In the genomic region with DNA sequence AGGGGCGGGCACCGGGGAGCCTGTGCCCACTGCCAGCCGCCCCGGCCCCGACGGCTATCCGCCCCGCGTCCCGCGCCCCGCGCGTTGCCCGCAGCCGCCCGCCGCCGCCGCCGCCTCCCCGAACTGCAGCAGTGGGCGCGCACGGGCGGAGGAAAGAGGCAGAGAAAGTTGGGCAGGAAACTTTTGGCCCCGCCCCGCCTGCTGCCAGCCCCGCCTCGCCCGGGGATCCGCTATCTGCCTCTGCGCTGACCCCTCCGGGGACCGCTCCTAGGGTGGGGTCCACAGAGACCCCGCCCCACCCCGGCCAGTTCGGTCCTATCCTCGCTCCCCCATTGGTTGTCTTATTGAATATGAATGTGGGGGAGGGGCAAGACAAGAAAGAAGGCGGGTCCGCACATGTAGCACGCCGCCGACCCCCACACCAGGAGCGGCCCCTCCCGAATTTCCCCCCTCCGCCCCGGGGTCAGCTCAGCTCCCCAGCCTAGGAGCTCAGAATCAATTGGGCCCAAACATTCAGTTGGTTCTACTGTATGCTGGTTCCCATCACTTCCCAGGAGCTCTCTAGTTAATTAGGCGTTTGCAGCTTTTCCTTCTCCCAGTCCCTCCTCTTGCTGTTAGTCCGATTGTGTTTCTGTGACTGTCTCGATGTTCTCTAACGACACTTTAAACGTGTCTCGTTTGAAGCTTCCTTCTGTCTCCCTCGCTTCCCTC, we compare ENCODE assay signal across 8 mouse cellular contexts. TPM values are rescaled to one million over a fixed set of nuclear protein-coding genes. Genes with fewer than 3 reads are reported as not detected.
DNase-seq lines count a peak whose midpoint lies in the region; ATAC-seq and TF ChIP-seq lines count a peak whose summit lies in the region.

TSS of gene Zcchc24 (minus strand) at position 125 of the 711 bp plus-strand sequence.

- H3K4me2 ChIP-seq in embryonic facial prominence, embryonic 14.5 days (ENCODE audit: low read depth, low read length) = peak within 1 kb of the TSS; percentile 90
- peak within 1 kb of the TSS; percentile 94 for H3K4me2 ChIP-seq in heart, embryonic 11.5 days
- peak within 1 kb of the TSS; percentile 93 for H3K4me2 ChIP-seq in kidney, embryonic 15.5 days
- peak within 1 kb of the TSS; percentile 66 for H3K4me2 ChIP-seq in limb, embryonic 15.5 days
- peak within 1 kb of the TSS; percentile 98 for H3K4me2 ChIP-seq in midbrain, postnatal 0 days (ENCODE audit: low read depth, low read length, poor library complexity, severe bottlenecking)

- peak within 1 kb of the TSS; percentile 92 for H3K27ac ChIP-seq in embryonic facial prominence, embryonic 14.5 days (replicated peaks; ENCODE audit: low read depth, low read length)
- peak within 1 kb of the TSS; percentile 79 for H3K27ac ChIP-seq in heart, embryonic 11.5 days (ENCODE audit: low read depth, low read length)
- H3K27ac ChIP-seq in kidney, embryonic 15.5 days = peak within 1 kb of the TSS; percentile 92
- H3K27ac ChIP-seq in limb, embryonic 15.5 days = peak within 1 kb of the TSS; percentile 95
- H3K27ac ChIP-seq in midbrain, postnatal 0 days (ENCODE audit: low read depth, low read length) = peak within 1 kb of the TSS; percentile 71

- peak; percentile 95 for ATAC-seq in embryonic facial prominence, embryonic 14.5 days (ENCODE audit: low read depth)
- peak; percentile 93 for ATAC-seq in heart, embryonic 11.5 days (replicated peaks; ENCODE audit: insufficient number of reproducible peaks, low FRiP score, low TSS enrichment)
- ATAC-seq in kidney, embryonic 15.5 days (replicated peaks; ENCODE audit: low FRiP score) = peak; percentile 92
- peak; percentile 91 for ATAC-seq in limb, embryonic 15.5 days (ENCODE audit: insufficient number of reproducible peaks, low FRiP score, low TSS enrichment, low read depth)
- ATAC-seq in midbrain, postnatal 0 days (ENCODE audit: low FRiP score) = peak; percentile 77

- no peaks in the 10 kb centered on the region for H3K9me3 ChIP-seq in embryonic facial prominence, embryonic 14.5 days (ENCODE audit: control insufficient read depth, low read length)
- no peaks in the 10 kb centered on the region for H3K9me3 ChIP-seq in heart, embryonic 11.5 days (replicated peaks; ENCODE audit: control insufficient read depth, low read length)
- H3K9me3 ChIP-seq in kidney, embryonic 15.5 days (replicated peaks) = no peaks in the 10 kb centered on the region
- no peaks in the 10 kb centered on the region for H3K9me3 ChIP-seq in limb, embryonic 15.5 days
- H3K9me3 ChIP-seq in midbrain, postnatal 0 days (ENCODE audit: low read length) = no peaks in the 10 kb centered on the region

- H3K4me1 ChIP-seq in embryonic facial prominence, embryonic 14.5 days (ENCODE audit: control insufficient read depth, insufficient read depth, low read length) = peaks cover 35% of the 10 kb centered on the region
- H3K4me1 ChIP-seq in heart, embryonic 11.5 days (ENCODE audit: control insufficient read depth, insufficient read depth, low read length) = peaks cover 40% of the 10 kb centered on the region
- H3K4me1 ChIP-seq in kidney, embryonic 15.5 days = peaks cover 56% of the 10 kb centered on the region
- peaks cover 58% of the 10 kb centered on the region for H3K4me1 ChIP-seq in limb, embryonic 15.5 days
- no peaks in the 10 kb centered on the region for H3K4me1 ChIP-seq in midbrain, postnatal 0 days (ENCODE audit: insufficient read depth, low read length)

- H3K4me3 ChIP-seq in embryonic facial prominence, embryonic 14.5 days (ENCODE audit: low read depth, low read length) = peak within 1 kb of the TSS; percentile 78
- H3K4me3 ChIP-seq in heart, embryonic 11.5 days (ENCODE audit: low read depth, low read length) = peak within 1 kb of the TSS; percentile 78
- H3K4me3 ChIP-seq in kidney, embryonic 15.5 days (replicated peaks) = peak within 1 kb of the TSS; percentile 79
- H3K4me3 ChIP-seq in limb, embryonic 15.5 days = peak within 1 kb of the TSS; percentile 79
- H3K4me3 ChIP-seq in midbrain, postnatal 0 days (ENCODE audit: low read depth, low read length) = peak within 1 kb of the TSS; percentile 64

- DNase-seq in 3T3-L1 (ENCODE audit: low read depth, low spot score) = peak; percentile 67
- peak; percentile 91 for DNase-seq in adrenal gland, postnatal 25 days
- DNase-seq in embryonic facial prominence, embryonic 14.5 days (ENCODE audit: low spot score) = peak; percentile 98
- peak; percentile 88 for DNase-seq in midbrain, postnatal 0 days (ENCODE audit: low spot score)
- DNase-seq in spleen, postnatal 36 days (ENCODE audit: low spot score in 2 of 2) = peak; percentile 90 to 92

- TF ChIP-seq CTCF in midbrain, postnatal 0 days (IDR thresholded peaks at IDR 0.05) = no peak

- WGBS in embryonic facial prominence, embryonic 14.5 days = under 1% methylated on average over 27 of the region's 55 CpGs
- under 1% methylated on average over 50 of the region's 55 CpGs for WGBS in heart, embryonic 11.5 days (ENCODE audit: insufficient replicate concordance)
- WGBS in kidney, embryonic 15.5 days = under 1% methylated on average over 27 of the region's 55 CpGs
- WGBS in limb, embryonic 15.5 days = under 1% methylated on average over 50 of the region's 55 CpGs
- WGBS in midbrain, postnatal 0 days = 2% methylated on average over 48 of the region's 55 CpGs

- peak within 1 kb of the TSS; percentile 86 for H3K9ac ChIP-seq in embryonic facial prominence, embryonic 14.5 days (ENCODE audit: low read depth, low read length)
- H3K9ac ChIP-seq in heart, embryonic 11.5 days (ENCODE audit: low read depth, low read length) = peak within 1 kb of the TSS; percentile 88
- peak within 1 kb of the TSS; percentile 74 for H3K9ac ChIP-seq in kidney, embryonic 15.5 days
- H3K9ac ChIP-seq in limb, embryonic 15.5 days = peak within 1 kb of the TSS; percentile 75
- H3K9ac ChIP-seq in midbrain, postnatal 0 days (replicated peaks; ENCODE audit: low read length, poor library complexity, severe bottlenecking) = peak within 1 kb of the TSS; percentile 66

- H3K36me3 ChIP-seq in embryonic facial prominence, embryonic 14.5 days (ENCODE audit: control insufficient read depth, insufficient read depth, low read length) = no peaks in the 10 kb centered on the region
- H3K36me3 ChIP-seq in heart, embryonic 11.5 days (ENCODE audit: control insufficient read depth, insufficient read depth, low read length) = no peaks in the 10 kb centered on the region
- no peaks in the 10 kb centered on the region for H3K36me3 ChIP-seq in kidney, embryonic 15.5 days
- H3K36me3 ChIP-seq in limb, embryonic 15.5 days = no peaks in the 10 kb centered on the region
- H3K36me3 ChIP-seq in midbrain, postnatal 0 days (ENCODE audit: insufficient read depth, low read length) = no peaks in the 10 kb centered on the region

- H3K27me3 ChIP-seq in embryonic facial prominence, embryonic 14.5 days (replicated peaks; ENCODE audit: control insufficient read depth, insufficient read depth, low read length) = no peaks in the 10 kb centered on the region
- no peaks in the 10 kb centered on the region for H3K27me3 ChIP-seq in heart, embryonic 11.5 days (ENCODE audit: control insufficient read depth, insufficient read depth, low read length)
- H3K27me3 ChIP-seq in kidney, embryonic 15.5 days = no peaks in the 10 kb centered on the region
- no peaks in the 10 kb centered on the region for H3K27me3 ChIP-seq in limb, embryonic 15.5 days
- peaks cover 14% of the 10 kb centered on the region for H3K27me3 ChIP-seq in midbrain, postnatal 0 days (ENCODE audit: insufficient read depth, low read length)

RNA-seq across cellular contexts. Expression of gene Zcchc24, which starts in this region (rescaled TPM):
- total RNA-seq in adrenal gland, postnatal 25 days (2021) = 16.2 and 18.4 TPM in 2 replicates
- 45.6 and 48.1 TPM in 2 replicates for polyA plus RNA-seq in embryonic facial prominence, embryonic 14.5 days (2014; fragmentation: Nextera tagmentation; extraction: Ambion mirVana)
- polyA plus RNA-seq in heart, embryonic 11.5 days (2014; fragmentation: Nextera tagmentation; extraction: Ambion mirVana) = 18.9 and 22.6 TPM in 2 replicates
- polyA plus RNA-seq in kidney, embryonic 15.5 days (2015; fragmentation: Nextera tagmentation; extraction: Ambion mirVana) = 18.3 and 21.0 TPM in 2 replicates
- polyA plus RNA-seq in limb, embryonic 15.5 days (2015; fragmentation: Nextera tagmentation; extraction: Ambion mirVana) = 31.6 and 35.4 TPM in 2 replicates
- 28.3 and 34.3 TPM in 2 replicates for total RNA-seq in midbrain, postnatal 0 days (2014; rRNA removed)
- polyA plus RNA-seq in midbrain, postnatal 0 days (2015; fragmentation: Nextera tagmentation; extraction: Ambion mirVana) = 13.9 and 15.3 TPM in 2 replicates

Comparison
In these comparisons a context has a peak if more than half of its experiments do, and no peak if none do; other contexts are left out.
1. Peak in every context shown above with its lines: DNase-seq, ATAC-seq, H3K4me3 ChIP-seq and H3K27ac ChIP-seq.